Mouse (Mus musculus): ENCODE results near the gene Nudcd3.

Nudcd3 gene

GRCm38 (mm10) chr11:6177781-6178420 lies 22.3 kb downstream of the Nudcd3 start:
- DNase-seq (ENCODE audit: low spot score) = no peak

GRCm38 (mm10) chr11:6175506-6175905 lies 24.7 kb downstream of the Nudcd3 start:
- DNase-seq (ENCODE audit: low spot score) = no peak

DNA sequence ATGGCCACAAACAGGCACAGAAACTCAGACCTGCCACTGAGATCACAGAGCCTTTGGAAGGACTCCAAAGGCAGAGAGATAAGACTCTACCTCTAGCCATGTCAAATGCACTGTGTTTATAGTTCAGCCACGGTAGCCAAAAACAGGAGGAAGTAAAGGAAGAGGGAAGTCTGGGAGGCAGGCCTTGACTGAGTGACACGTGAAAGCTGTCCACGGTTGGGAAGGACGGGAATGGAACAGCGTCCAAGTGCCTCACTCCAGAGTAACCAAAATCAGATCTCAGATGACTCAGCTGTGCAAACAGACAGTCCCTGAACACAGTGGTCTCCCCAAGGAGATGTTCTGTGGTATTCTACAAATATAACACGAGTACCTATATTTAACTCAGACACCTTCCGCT lies 25.5 kb downstream of the Nudcd3 start:
- no peak for DNase-seq (ENCODE audit: low spot score)

- no peak for DNase-seq (ENCODE audit: low spot score)
Observed at GRCm38 (mm10) chr11:6169041-6169663, 31.1 kb downstream of the Nudcd3 start.

DNA sequence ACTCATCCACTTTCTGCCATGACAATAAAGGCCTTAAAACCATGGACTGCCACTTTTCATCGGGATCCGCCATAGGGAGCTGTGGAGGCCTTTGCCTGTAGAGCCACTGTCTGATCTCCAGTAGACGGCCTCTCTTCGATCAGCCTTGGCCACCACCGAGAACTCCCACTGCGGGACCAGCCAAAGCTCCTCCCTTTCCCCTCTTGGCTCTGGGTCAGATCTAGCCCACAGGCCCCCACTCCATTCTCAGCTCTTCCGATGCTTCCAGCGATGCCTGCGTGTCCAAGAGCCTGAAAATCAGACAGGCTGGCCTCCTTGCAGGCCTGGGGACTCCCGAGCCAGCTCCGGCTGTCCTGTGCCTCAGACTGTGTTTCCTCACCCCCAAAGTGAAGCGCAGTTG lies 33.9 kb downstream of the Nudcd3 start:
- no peak for DNase-seq (ENCODE audit: low spot score)

GRCm38 (mm10) chr11:6165391-6166081 lies 34.7 kb downstream of the Nudcd3 start:
- DNase-seq (ENCODE audit: low spot score) = no peak

DNA sequence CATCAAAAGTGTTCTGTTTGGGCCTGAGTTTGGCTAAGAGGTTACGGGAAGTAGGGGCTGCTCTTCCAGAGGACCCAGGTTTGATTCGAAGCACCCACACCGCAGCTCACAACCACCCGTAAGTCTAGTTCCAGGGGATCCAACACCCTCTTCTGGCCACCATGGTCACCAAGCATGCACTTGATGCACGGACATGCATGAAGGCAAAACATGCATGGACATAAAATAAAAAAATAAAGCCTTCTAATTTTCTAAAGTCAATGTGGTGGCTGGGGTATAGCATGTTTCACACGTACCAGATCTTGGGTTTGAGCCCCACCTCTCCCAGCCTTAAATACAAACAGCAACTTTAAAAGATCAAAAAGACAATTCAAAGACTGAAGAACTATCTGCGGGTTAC lies 35.4 kb downstream of the Nudcd3 start:
- DNase-seq (ENCODE audit: low spot score) = no peak

DNA sequence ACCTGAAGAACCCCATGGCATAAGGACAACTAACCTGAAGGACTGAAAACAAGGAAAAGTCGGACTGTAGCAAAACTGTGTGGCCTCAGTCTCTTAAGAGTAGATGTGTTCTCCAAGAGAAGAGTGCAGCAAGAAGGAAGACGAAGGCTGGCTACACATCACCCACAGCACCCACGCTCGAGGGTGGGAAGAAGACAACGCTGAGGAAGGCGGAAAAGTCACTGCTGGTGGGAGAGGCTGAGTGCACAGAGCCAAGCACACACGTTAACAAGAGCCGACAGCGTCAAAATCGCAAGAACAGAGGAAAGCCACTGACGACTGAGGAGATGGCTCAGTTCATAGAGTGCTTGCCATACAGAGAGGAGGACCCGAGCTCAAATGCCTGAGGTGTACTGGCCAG lies 36.5 kb downstream of the Nudcd3 start:
- no peak for DNase-seq (ENCODE audit: low spot score)

DNA sequence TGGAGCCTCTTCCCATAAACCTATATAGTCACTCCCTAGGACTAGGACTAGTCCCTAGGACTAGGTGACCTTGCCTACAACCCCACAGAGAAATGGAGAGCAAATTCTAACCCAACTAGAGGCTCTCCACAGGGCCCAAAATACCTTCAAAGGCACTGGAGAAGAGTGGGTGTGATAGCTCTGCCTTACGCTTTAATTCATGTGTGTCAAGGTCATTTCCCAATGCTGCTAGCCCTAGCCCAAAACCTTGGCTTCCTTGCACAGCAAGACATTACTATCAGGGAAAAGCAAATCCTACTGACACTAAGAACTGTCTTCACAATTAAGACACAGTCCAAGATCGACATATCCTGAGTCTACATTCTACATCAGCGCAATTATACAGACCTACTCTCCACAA lies 37.2 kb downstream of the Nudcd3 start:
- DNase-seq (ENCODE audit: low spot score) = no peak

DNA sequence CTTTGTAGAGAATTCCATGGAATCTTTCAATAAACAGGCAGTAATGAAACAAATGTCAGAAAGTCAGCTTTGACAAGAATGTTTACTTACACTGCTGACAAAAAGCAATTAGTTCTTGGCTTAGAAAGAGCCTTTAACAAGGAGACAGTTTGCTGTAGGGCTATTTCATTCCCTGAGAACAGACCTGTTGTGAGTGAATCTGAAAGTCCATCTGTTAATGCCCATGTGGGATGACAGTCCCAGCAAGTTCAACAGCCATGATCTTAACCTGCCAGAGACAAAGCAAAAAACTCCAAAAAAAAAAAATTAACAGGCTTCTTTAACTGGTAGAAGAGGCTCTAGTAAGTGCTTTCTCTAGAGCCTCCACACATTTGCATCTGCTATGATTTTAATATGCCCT lies 38.7 kb downstream of the Nudcd3 start:
- no peak for DNase-seq (ENCODE audit: low spot score)

- DNase-seq (ENCODE audit: low spot score) = no peak
Observed at GRCm38 (mm10) chr11:6160663-6161271, 39.4 kb downstream of the Nudcd3 start.

DNA sequence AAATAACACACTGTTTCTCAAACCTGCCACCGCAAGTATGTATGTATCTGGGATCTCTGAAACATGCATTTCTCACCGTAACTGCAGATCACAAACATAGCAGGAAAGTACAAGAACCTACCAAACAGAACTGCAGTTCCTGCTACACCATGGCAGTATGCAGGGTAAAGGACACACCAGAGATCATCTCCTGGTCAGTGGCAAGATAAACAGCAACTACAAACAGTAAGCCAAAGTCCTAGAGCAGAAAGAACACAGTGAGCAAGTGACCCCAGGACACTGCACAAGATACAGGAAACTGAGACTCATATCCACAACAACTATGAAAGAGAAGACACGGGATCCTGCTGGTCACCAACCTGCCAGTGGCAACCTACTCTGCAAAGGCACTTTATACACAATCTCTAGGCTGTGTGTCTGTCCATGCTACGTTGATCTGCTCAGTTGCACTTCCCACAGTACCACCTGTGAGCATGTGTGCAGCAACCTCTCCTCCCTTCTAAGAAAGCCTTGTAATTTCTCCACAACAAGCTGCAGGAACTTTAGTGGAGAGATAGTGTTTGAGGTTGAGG lies 40.4 kb downstream of the Nudcd3 start:
- no peak for DNase-seq (ENCODE audit: low spot score)

DNA sequence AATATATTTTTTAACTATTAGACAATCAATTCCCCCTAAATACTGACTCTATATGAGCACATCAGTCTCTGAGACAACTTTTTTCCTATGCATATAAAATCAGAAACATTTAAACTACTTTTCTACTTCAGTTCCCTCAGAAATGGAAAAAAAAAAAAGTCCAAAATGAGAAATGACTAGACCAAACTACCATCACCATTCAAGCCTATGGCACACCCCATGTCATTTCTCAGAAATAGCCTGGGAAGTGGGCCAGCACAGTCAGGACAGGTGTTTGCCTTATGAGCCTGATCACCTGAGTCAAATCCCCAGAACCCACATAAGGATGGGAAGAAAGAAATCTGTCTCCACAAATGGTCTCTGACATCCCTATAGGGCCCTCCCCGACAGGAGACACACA lies 41.7 kb downstream of the Nudcd3 start:
- DNase-seq (ENCODE audit: low spot score) = no peak

DNA sequence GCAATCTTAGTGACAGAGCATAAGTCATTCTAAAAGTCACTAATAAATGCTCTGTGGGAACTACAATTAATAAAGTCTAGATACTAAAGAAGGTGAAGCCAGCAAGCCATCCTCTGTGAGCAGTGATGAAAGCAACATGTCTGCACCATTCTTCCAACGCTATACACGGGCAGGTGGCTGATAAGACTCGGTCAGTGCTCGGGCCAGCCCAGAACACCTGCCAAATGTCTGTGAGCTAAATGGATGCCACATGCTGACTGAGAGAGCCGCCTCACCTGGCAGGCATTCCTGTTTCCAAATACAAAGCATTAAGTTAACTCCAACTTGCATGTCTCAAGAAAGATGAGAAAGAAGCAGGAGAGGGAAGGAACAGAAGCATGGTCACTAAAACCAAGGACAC lies 43.1 kb downstream of the Nudcd3 start:
- no peak for DNase-seq (ENCODE audit: low spot score)

- no peak for DNase-seq (ENCODE audit: low spot score)
Observed at GRCm38 (mm10) chr11:6156651-6157050, 43.6 kb downstream of the Nudcd3 start.

GRCm38 (mm10) chr11:6154211-6154701 lies 46.0 kb downstream of the Nudcd3 start:
- no peak for DNase-seq (ENCODE audit: low spot score)

- DNase-seq (ENCODE audit: low spot score) = no peak
Observed at GRCm38 (mm10) chr11:6152864-6153263, 47.4 kb downstream of the Nudcd3 start.

DNA sequence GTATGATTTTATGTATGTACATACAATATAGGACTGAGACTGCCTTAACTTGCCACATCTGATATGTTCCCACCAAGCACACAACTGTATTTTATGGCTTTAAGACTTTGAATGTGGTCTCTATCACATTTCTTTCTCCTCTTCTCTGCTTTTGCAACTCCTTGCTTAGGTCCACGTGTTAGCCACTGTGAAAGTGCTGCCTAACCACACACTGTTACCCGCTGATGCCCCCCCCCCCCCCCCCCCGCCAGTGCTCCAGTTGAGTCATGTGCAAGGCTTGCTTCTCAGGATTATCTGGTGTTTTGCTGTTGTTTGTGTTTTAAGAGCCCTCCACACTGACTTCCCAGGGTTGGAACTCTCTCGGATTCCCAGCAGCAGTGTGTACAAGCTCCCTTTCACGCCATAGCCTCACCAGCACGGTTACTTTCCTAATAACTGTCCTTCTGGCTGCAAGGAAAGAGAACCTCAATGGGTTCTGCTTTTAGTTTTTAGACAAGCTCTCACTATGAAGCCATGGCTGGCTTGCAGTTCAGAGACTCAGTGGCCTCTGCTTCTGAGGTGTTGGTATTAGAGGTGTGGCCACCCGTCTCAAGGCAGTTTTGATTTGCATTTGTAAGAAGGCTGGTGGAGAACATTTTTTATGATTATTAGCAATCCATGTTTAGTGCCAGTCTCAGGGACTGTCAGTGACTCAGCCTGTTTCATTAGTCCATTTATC lies 61.8 kb downstream of the Nudcd3 start:
- DNase-seq (ENCODE audit: low spot score) = no peak

GRCm38 (mm10) chr11:6132886-6133285 lies 67.3 kb downstream of the Nudcd3 start:
- no peak for DNase-seq (ENCODE audit: low spot score)

GRCm38 (mm10) chr11:6130578-6130977 lies 69.6 kb downstream of the Nudcd3 start:
- DNase-seq (ENCODE audit: low spot score) = no peak

DNA sequence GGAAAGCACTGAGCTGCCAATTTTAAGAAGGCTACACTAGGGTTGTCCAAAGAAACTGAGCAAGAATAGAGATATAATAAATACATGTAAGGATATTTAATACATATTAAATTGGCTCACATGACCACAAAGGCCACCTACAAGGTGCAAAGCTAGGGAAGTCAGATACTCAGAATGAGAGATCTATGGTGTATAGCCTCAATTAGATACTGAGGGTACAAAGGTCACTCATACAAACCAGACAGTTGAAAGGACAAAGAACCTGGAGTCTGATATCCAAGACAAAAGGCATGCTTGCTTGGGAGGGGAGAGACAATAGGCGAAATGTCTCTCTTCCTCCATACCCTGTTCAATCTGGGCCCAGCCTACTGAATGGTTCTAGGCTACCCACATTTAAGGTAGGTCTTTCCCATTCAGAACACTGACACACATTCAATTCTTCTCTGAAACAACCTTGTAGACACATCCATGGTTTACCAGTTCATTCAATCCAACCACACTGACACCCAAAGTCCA lies 76.6 kb downstream of the Nudcd3 start:
- DNase-seq (ENCODE audit: low spot score) = no peak

DNA sequence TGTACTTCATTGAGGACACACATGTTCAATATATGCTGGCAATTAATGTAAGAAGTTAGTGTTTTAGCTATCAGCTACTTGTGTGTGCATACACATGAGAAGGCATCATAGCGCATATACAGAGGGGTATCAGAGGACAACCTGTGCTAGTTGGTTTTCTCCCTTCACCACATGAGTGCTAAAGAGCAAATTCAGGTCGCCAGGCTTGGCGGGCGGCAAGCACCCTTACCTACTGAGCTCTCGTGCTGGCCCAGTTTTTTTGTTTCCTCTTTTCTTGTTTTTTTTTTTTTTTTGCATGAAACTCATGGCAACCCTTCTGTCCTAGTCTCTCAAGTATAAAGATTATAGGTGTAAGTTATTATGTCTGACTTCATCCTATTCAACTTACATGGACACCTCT lies 77.6 kb downstream of the Nudcd3 start:
- DNase-seq (ENCODE audit: low spot score) = no peak
